Mouse (Mus musculus) neutrophil, adult 83 days (primary cell): ENCODE measurements around the gene Pcx. TPM values are rescaled to one million over a fixed set of nuclear protein-coding genes. Genes with fewer than 3 reads are reported as not detected.

Source experiments
- total RNA-seq, 2 experiments: library from RNA; stranded (reverse); gene quantifications; one replicate each; pipeline ENCODE4 v1.2.4; 2023

Gene Pcx
- 1 to 10 TPM; 6.3 to 9.4 TPM for total RNA-seq

DNA sequence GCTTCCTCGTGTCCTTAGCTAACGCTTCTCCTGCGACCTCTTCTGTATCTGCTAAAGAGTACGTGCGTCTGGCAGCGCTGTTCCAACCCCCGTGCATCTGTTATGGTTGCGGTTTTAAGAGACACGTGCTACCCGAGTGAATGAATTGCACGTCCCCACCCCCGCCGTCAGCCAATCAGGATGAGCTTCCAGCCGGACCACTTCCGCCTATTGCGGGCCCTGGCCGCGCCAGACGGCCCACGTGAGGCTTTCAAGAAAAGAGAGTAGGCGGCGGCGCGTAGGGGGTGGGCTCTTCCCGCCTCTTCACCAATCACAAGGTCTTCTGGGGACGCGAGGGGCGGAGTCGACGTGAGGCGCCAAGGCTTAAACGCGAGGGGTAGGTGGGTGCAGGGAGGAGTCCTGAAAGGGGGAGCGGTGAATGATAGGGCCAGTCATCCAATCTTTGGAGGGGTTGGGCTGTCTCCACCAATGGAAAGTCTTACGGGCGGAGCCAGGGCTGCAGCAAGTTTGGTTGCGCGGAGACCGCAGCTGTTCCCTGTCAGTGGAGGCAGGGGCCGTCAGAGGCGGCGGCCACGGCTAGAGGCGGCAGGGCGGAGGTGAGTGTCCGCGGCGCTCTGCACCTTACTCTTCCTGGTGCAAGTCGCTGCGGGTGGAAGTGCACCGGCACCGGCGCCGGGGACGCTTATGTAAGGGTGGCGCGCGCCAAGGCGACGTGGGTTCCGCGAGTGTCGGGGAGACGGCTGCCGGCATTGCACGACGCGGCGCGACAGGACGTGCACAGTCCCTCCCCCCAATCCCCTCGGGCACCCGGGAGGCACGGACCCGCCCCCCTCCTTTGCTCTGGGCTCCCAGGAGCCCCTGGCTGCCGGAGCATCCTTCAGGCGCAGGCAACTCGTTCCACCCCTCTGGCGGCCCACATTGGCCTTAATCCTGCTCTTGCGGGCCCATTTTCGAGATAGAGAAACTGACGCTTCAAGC is at the start of gene Pcx:
Pcx (plus strand) TSS at position 487 of the 978 bp plus-strand sequence.

DNA sequence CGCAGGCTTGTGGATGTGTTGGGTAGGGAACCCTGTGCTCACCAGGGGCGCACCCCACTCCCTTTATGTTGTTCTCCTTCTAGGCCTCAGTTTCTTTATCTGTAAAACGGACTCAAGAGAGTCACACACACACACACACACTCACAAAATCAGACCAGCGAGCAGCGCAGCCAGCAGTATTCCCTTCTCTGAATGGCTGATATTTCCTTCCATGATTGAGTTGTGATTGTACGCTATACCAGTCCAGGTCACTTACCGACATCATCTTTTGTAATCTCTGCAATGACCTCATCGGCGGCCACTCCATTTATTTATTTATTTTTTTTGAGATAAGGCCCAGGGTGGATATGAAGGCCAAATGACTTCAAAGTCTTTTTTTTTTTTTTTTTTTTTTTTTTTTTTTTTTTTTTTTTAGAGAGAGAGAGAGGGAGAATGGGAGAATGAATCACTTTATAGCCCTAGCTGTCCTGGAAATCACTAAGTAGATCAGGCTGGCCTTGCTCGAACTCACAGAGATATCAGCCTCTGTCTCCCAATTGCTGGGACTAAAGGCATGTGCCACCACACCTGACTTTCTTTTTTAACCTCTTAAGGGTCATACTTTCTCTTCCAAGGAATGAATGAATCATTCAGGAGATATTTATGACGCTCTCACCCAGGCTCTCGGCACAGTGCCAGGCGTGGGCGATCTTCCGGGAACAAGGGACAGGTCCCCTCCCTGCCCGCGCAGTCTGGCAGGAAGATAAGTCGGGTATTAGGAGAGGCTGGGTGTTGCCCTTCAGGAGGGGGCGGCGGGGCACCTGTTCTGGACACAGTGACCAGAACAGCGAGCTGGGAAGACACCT is 32.7 kb upstream of the Pcx start, which contains the start of gene Syt12:
Syt12 (minus strand) TSS at position 103 of the 845 bp plus-strand sequence.

DNA sequence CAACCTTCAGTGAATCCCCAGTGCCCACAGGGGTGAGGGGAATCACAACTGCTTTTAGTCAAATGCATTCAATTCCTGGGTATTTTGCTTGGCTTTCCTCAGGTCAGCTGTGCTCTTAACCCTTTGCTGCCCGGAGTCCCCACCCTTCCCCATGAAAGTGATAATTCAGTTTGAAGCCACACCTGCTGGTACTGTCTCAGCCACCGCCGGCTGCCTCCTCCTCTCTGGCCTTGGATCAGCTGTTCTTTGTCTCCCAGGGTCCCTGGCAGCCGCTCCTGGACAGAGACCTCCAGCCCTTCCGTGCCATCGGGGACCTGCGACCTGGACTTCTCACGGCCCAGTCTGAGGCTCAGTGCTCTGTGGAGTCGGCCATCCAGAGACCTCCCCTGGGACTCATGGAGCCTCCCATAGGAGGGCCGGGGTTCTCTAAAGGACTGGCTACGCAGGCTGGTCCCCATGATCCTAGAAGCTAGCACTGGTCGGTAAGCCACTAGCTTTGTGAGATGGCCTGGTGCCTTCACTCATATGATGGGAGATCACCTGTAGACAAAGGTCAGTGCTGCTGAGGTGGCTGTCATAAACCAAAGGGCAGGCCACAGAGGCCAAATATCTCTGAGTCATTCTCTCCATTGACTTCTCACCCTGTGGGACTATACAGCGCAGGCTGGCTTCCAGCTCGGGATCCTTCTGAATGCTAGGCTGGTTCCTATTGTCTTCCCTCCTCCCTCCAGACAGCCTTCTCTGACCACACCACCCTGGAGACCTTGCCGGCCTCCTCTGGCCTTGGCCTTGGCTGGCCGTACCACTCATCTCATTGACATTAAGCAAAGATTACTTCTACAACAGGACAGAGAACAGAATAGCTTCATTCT is 12.0 kb upstream of the Pcx start, which contains the start of gene 2010003K11Rik:
2010003K11Rik (minus strand) TSS at position 522 of the 872 bp plus-strand sequence.

DNA sequence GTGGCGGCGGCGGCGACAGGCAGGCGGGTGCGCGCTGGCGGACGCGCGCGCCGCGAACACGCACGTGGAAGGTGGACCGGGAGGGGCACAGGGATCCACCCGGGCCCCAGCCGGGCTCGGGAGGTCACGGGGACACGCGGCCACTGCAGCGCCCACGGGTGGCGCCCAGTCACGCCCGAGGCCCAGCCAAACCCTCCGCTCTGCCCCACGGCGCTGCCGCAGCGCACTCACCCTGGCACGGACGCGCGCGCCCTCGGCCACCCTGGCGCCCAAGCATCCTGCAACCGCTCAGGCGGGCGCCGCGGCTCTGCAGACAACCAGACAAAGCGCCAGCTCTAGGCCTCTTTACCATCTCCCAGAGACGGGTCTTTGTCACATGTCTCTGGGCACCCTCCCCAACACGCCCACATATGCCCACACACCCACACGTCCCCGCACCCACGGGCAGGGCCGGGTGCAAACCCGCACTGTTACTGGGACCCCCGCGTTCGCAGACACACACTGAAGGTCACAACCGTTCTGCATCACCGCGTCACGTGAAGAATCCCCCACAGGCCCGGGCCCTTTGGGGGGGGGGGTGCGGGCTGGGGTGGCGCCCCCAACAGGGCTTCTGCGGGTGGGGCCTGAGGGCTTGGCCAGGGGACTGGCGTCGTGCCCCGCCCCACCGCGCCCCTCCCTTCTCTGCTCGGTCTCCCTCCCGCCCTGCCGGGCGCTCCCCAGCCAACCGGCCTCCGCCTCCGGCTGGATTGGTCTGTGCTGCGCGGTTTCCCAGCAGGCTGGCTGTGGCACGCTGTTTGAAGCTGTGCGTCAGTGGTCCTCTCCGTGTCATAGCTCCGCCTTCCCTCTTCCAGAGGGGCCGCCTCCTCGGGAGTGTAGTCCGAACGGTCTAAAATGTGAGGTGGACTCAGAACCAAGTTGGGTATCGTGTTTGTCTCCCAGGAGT is 105.2 kb downstream of the Pcx start, which contains the start of gene Lrfn4:
Lrfn4 (minus strand) TSS at position 517 of the 943 bp plus-strand sequence.

DNA sequence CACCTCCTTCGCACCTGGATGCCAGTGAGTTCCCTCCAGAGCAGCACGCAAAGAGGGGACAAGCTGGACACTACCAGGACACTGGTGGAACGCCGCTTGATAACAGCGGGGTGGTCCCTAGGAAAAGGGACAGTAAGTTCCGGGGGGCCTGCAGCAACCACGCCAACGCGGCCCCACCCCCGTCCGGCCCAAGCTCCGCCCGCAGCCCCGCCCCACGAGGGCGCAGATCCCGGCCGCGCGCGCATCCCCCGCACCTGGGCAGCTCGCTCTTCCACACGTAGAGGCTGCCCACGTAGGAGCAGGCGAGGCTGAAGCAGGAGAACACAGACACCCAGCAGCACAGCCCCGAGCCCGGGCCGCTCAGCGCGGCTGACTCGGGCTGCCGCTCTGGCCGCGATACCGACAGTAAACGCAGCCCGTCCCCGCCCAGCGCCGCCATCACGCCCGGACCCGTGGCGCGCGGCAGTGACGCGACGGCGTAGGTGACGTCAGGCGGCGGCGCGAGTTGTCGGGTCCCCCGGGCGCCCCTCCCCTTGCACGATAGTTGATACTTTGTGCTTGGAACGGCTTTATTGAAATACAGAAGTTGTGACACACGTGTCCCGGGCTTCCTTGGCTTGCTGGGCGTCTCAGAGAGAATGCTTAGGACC is 115.0 kb downstream of the Pcx start, which contains the start of gene Rce1:
Rce1 (minus strand) TSS at position 463 of the 650 bp plus-strand sequence.

Other genes starting within 250 kb of the Pcx start
- gene Ssh3, start 241.3 kb upstream of the Pcx start, total RNA-seq: 10 to 100 TPM; 29.4 to 30.5 TPM
- gene Ankrd13d, start 227.3 kb upstream of the Pcx start, total RNA-seq: 10 to 100 TPM; 30.7 to 42.6 TPM
- 100 to 1,000 TPM; 416 to 479 TPM for gene Grk2, start 204.2 kb upstream of the Pcx start, total RNA-seq
- gene Kdm2a, start 112.2 kb upstream of the Pcx start, total RNA-seq: 100 to 1,000 TPM in 1 of 2 experiments, 10 to 100 TPM in 1; 90.4 to 121 TPM
- not detected for gene Rhod, start 71.0 kb upstream of the Pcx start, total RNA-seq
- not detected for gene Syt12, start 33.0 kb upstream of the Pcx start, total RNA-seq
- not detected for gene 2010003K11Rik, start 11.9 kb upstream of the Pcx start, total RNA-seq
- gene Lrfn4, start 105.2 kb downstream of the Pcx start, total RNA-seq: under 1 TPM; 0.44 to 0.62 TPM
- 10 to 100 TPM; 13.8 to 16.1 TPM for gene Rce1, start 115.2 kb downstream of the Pcx start, total RNA-seq
- gene Gm960, start 188.2 kb downstream of the Pcx start, total RNA-seq: not detected
- under 1 TPM in 1 of 2 experiments, not detected in 1; 0.49 TPM for gene Sptbn2, start 200.7 kb downstream of the Pcx start, total RNA-seq
- 1 to 10 TPM; 4.8 to 7.0 TPM for gene Rbm4b, start 246.0 kb downstream of the Pcx start, total RNA-seq